Mouse (Mus musculus) hindbrain, postnatal 0 days (tissue): ENCODE results near the gene Trappc2l. TPM values are rescaled to one million over a fixed set of nuclear protein-coding genes. Genes with fewer than 3 reads are reported as not detected.

Experiments used
- ATAC-seq: fragments of 200-750 bp; cut with Nextera tagmentation; 2 replicates; pipeline ENCODE4 v1.8.0; 2017; ENCODE audit warnings: mild to moderate bottlenecking, moderate TSS enrichment, moderate library complexity
- DNase-seq: peaks from one replicate; pipeline ENCODE4 v3.0.0-alpha.2; 2015; ENCODE audit warnings: low spot score
- H3K27ac ChIP-seq: fragments of 300-500 bp; sonication (generic); 2 replicates; pipeline ENCODE4 v1.5.1; 2014; ENCODE audit warnings: mild to moderate bottlenecking
- H3K27me3 ChIP-seq: fragments of 300-500 bp; sonication (generic); 2 replicates; pipeline ENCODE4 v1.6.1; 2014; ENCODE audit warnings: low read length, mixed read lengths; ENCODE audit not compliant: insufficient read depth
- H3K36me3 ChIP-seq: fragments of 300-500 bp; sonication (generic); 2 replicates; pipeline ENCODE4 v1.6.1; 2014; ENCODE audit warnings: low read length, mixed read lengths; ENCODE audit not compliant: insufficient read depth
- H3K4me1 ChIP-seq: fragments of 300-500 bp; sonication (generic); 2 replicates; pipeline ENCODE4 v1.6.1; 2014; ENCODE audit warnings: antibody characterized with exemption, low read length, mixed read lengths; ENCODE audit not compliant: insufficient read depth
- H3K4me2 ChIP-seq: fragments of 300-500 bp; sonication (generic); 2 replicates; pipeline ENCODE4 v1.6.1; 2014; ENCODE audit warnings: low read depth, mild to moderate bottlenecking, low read length, moderate library complexity, mixed read lengths
- H3K4me3 ChIP-seq: fragments of 300-500 bp; sonication (generic); 2 replicates; pipeline ENCODE4 v1.5.1; 2014; ENCODE audit warnings: low read length
- H3K9ac ChIP-seq: fragments of 300-500 bp; sonication (generic); replicated peaks from 2 replicates; pipeline ENCODE4 v1.6.1; 2014; ENCODE audit warnings: mild to moderate bottlenecking, low read length, moderate library complexity, mixed read lengths
- H3K9me3 ChIP-seq: fragments of 300-500 bp; sonication (generic); 2 replicates; pipeline ENCODE4 v1.6.1; 2016; ENCODE audit warnings: low read length, mixed read lengths
- CTCF ChIP-seq: IDR thresholded peaks from 2 replicates; pipeline ENCODE4 v1.5.1; 2016; ENCODE audit warnings: antibody characterized with exemption, control low read depth, low read depth
- WGBS: fragments of 180-500 bp; shearing (Covaris S2); extraction: QIAGEN DNeasy Blood & Tissue Kit; methylation state at CpG from one replicate; pipeline ENCODE4 v1.1.7; 2014; 5-methylcytosine and 5-hydroxymethylcytosine counted together
- polyA plus RNA-seq: library from polyadenylated mRNA; unstranded; fragments of >200 nt; fragmentation: Nextera tagmentation; extraction: Ambion mirVana; gene quantifications from 2 replicates; pipeline ENCODE4 v1.2.1, GENCODE M21; 2015
- total RNA-seq: library from RNA; depleted of rRNA; stranded (reverse); fragments of >200 nt; gene quantifications from 2 replicates; pipeline ENCODE4 v1.2.3, GENCODE M21; 2014

The Trappc2l gene
- total and polyA plus RNA-seq, 2 experiments from 2014 or later: 11.4 to 130 TPM

- Histone ChIP-seq H3K4me2 (peak overlapping the region; percentile 74), H3K9ac (peak overlapping the region; percentile 82), H3K9me3 (no peaks in the 10 kb centered on the region), H3K27ac (peak overlapping the region; percentile 70), H3K4me1 (peaks cover 24% of the 10 kb centered on the region), H3K27me3 (no peaks in the 10 kb centered on the region), H3K36me3 (no peaks in the 10 kb centered on the region; the same call in 1 of the 2 replicates), H3K4me3 (peak overlapping the region; percentile 45)
- WGBS: 38% methylated on average over 10 of the region's 10 CpGs
- no peak for TF ChIP-seq CTCF
- ATAC-seq (peak; percentile 25), DNase-seq (no peak)
Measured at GRCm38 (mm10) chr8:122577116-122577515, 34.3 kb upstream of the Trappc2l start.

GRCm38 (mm10) chr8:122579196-122579595 is 32.2 kb upstream of the Trappc2l start:
- Histone ChIP-seq H3K9ac (no peak overlapping the region), H3K4me1 (peaks cover 24% of the 10 kb centered on the region), H3K4me3 (no peak overlapping the region), H3K9me3 (no peaks in the 10 kb centered on the region), H3K27me3 (no peaks in the 10 kb centered on the region), H3K36me3 (no peaks in the 10 kb centered on the region; the same call in 1 of the 2 replicates), H3K4me2 (no peak overlapping the region), H3K27ac (no peak overlapping the region)
- DNase-seq (no peak), ATAC-seq (no peak)
- 34% methylated on average over 7 of the region's 7 CpGs for WGBS
- no peak for TF ChIP-seq CTCF

GRCm38 (mm10) chr8:122580926-122581325 is 30.5 kb upstream of the Trappc2l start:
- no peaks in the 10 kb centered on the region for H3K9me3 ChIP-seq
- H3K27me3 ChIP-seq: no peaks in the 10 kb centered on the region
- H3K4me2 ChIP-seq: no peak overlapping the region
- H3K27ac ChIP-seq: no peak overlapping the region
- TF ChIP-seq CTCF: no peak
- 79% methylated on average over 14 of the region's 15 CpGs for WGBS
- no peak overlapping the region for H3K4me3 ChIP-seq
- H3K36me3 ChIP-seq: no peaks in the 10 kb centered on the region; the same call in 1 of the 2 replicates
- ATAC-seq (no peak), DNase-seq (no peak)
- peaks cover 7% of the 10 kb centered on the region for H3K4me1 ChIP-seq
- H3K9ac ChIP-seq: no peak overlapping the region

- Histone ChIP-seq H3K4me2 (no peak overlapping the region), H3K27me3 (no peaks in the 10 kb centered on the region), H3K27ac (no peak overlapping the region), H3K36me3 (no peaks in the 10 kb centered on the region), H3K9ac (no peak overlapping the region), H3K4me1 (no peaks in the 10 kb centered on the region), H3K9me3 (no peaks in the 10 kb centered on the region), H3K4me3 (no peak overlapping the region)
- no peak for ATAC-seq
- 86% methylated on average over 9 of the region's 9 CpGs for WGBS
- no peak for TF ChIP-seq CTCF
- DNase-seq: no peak
Measured at GRCm38 (mm10) chr8:122584981-122585380, 26.5 kb upstream of the Trappc2l start.

- H3K9ac ChIP-seq: no peak overlapping the region
- WGBS: 73% methylated on average over 14 of the region's 14 CpGs
- no peak overlapping the region for H3K27ac ChIP-seq
- TF ChIP-seq CTCF: no peak
- no peak overlapping the region for H3K4me3 ChIP-seq
- H3K9me3 ChIP-seq: no peaks in the 10 kb centered on the region
- H3K27me3 ChIP-seq: no peaks in the 10 kb centered on the region
- H3K4me1 ChIP-seq: no peaks in the 10 kb centered on the region
- H3K4me2 ChIP-seq: no peak overlapping the region
- H3K36me3 ChIP-seq: no peaks in the 10 kb centered on the region
- DNase-seq: no peak
- no peak for ATAC-seq
Measured at GRCm38 (mm10) chr8:122585411-122585891, 26.0 kb upstream of the Trappc2l start.

- Histone ChIP-seq H3K4me3 (no peak overlapping the region), H3K27me3 (no peaks in the 10 kb centered on the region), H3K4me2 (no peak overlapping the region), H3K9me3 (no peaks in the 10 kb centered on the region), H3K4me1 (no peaks in the 10 kb centered on the region), H3K9ac (no peak overlapping the region), H3K27ac (no peak overlapping the region), H3K36me3 (no peaks in the 10 kb centered on the region)
- WGBS: 55% methylated on average over 7 of the region's 7 CpGs
- TF ChIP-seq CTCF: no peak
- DNase-seq: no peak
- no peak for ATAC-seq
Measured at GRCm38 (mm10) chr8:122586171-122586570, 25.3 kb upstream of the Trappc2l start.

GRCm38 (mm10) chr8:122586749-122587148 is 24.7 kb upstream of the Trappc2l start:
- H3K9me3 ChIP-seq: no peaks in the 10 kb centered on the region
- no peaks in the 10 kb centered on the region for H3K27me3 ChIP-seq
- no peak for ATAC-seq
- H3K36me3 ChIP-seq: no peaks in the 10 kb centered on the region
- H3K4me2 ChIP-seq: no peak overlapping the region
- WGBS: 84% methylated on average over 10 of the region's 10 CpGs
- no peak for TF ChIP-seq CTCF
- H3K27ac ChIP-seq: no peak overlapping the region
- no peaks in the 10 kb centered on the region for H3K4me1 ChIP-seq
- no peak overlapping the region for H3K4me3 ChIP-seq
- no peak overlapping the region for H3K9ac ChIP-seq
- no peak for DNase-seq
